Mouse (Mus musculus) stomach, adult 2 months (tissue): ENCODE measurements around the gene Spns1. TPM values are rescaled to one million over a fixed set of nuclear protein-coding genes. Genes with fewer than 3 reads are reported as not detected.

ENCODE experiments used
- polyA plus RNA-seq: library from polyadenylated mRNA; depleted of rRNA; stranded (reverse); fragments of >200 nt; gene quantifications from 2 replicates; pipeline ENCODE4 v1.2.3, GENCODE M21; 2012; rRNA removed

The Spns1 gene
- polyA plus RNA-seq, result 64.7 and 73.1 TPM in 2 replicates

DNA sequence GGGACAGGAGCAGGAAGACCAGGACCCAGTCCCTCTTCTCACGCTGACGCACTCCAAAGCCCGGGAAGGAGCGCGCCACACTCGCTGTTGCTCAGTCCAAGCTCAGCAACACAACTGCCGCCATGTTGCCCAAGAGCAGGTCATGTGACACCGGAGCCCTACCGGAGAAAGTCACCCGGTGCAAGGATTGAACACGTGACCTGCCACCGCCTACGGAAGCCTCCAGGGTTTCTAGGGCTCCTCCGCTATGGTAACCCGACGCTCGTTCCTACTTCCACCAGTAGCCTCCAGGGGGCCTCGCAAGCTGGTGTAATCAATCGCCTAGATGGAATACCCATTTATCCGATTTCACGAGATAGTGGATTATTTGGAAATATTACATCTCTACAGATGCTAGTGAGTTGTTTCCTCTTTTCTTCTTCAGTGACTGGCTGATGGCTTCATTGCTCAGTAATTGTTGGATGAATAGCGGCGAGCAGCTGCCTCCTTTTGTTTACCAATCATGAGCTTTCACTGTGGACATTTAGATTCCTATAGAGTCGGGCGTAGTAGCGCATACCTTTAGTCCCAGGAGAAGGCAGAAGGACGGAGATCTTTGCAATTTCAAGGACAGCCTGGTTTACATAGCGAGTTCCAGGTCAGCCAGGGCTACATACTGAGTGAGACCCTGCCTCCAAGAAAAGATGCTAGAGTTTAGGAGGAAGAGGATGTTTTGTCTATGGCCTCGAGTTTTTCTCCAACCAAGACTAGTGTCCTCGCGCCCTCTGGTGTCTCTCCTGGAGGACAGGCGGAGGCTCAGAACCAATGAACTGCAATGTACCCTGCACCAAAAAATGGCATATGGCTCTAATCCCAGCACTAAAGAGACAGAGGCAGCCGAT lies at the start of gene Spns1:
Gene Spns1, minus strand, starts transcription at position 173 of the 881 bp plus-strand sequence.

DNA sequence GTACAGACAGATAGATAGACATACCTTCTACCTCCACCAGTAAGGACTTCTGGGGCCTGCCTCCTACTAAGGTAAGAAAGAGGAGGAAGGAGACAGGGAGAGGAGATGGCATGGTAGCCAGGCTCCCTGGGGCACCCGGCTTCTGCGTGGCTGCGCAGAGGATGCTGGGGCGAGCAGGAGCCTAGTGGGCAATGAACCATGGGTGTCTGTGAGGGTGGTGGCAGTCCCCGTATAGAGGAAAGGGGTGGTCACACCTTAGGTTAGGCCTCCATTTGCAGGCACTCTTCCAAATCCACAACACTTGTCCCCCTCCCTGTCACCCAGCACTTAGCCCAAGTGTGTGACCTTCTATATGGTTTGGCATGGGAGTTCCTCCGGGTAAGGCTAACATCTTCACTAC lies 37.5 kb upstream of the Spns1 start, which contains the start of gene Cd19:
Gene Cd19, minus strand, starts transcription at position 165 of the 400 bp plus-strand sequence.

DNA sequence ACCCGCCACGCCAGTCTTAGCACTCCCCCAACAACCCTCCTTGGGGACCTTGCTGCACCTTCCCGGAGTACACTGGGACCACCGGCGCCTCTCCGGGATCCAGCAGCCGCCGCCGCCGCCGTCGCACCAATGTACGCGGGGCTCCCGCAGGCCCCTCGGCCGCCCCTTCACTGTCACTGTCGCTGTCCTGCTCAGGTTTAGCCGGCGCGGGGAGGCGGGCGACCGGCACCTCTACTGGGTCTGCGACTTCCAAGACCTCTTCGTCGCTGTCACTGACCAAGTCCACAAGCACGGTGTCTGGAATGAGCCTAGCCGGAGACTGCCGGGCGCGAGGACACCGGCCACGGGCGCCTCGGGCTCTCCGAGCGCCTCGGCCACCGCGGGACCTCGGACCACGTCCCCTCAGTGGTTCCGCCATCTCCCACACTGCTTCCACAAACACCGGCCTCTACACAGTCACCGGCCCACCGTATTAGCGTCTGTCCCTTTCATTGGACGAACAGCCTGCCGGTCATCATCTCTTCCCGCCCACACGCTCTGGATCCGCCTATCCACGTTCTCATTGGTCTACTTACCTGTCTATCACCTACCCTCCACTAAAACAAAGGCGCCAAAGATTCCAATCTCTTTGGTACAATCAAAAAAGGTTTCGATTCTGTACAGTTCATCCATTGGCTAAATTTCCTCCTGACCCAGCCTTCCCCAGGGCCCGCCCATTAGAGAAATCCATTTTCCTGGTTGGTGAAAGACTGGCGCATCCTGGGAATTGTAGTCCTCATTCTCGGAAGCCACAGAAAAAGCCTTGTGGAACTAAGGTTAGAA lies 19.3 kb upstream of the Spns1 start, which contains the start of gene Nfatc2ip:
Gene Nfatc2ip, minus strand, starts transcription at position 440 of the 822 bp plus-strand sequence.

DNA sequence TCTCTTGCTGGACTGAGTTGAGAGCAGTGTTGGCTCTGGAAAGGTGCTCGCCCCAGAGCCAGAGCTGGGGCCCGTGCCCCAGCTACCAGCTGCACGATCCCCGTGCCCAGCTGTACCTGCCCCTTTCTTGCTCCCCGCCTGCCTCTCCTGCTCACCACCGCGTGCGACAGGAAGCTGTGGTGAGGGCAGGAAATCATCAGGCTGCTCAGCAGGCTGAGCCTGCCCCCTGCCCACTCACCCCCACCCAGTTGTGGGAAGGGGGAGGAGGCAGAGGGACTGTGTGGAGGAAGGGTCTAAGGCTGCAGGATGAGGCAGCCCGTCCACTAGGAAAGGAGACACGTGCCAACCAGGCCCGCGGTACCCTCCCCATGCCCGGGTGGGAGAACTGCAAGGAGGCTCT lies 7.9 kb downstream of the Spns1 start, which contains the start of gene Lat:
Gene Lat, minus strand, starts transcription at position 178 of the 400 bp plus-strand sequence.

Other genes with a start within 250 kb of the Spns1 start
- 87.8 and 92.4 TPM in 2 replicates for gene Xpo6, start 176.9 kb downstream of the Spns1 start, polyA plus RNA-seq
- 5.1 and 6.9 TPM in 2 replicates for gene Sbk1, start 104.8 kb downstream of the Spns1 start, polyA plus RNA-seq
- 1.6 and 3.5 TPM in 2 replicates for gene Lat, start 7.9 kb downstream of the Spns1 start, polyA plus RNA-seq
- gene Nfatc2ip, start 19.3 kb upstream of the Spns1 start, polyA plus RNA-seq, result 1.9 and 2.5 TPM in 2 replicates
- gene Cd19, start 37.4 kb upstream of the Spns1 start, polyA plus RNA-seq, result 0.05 and 0.10 TPM in 2 replicates
- gene Rabep2, start 51.3 kb upstream of the Spns1 start, polyA plus RNA-seq, result 13.3 and 15.6 TPM in 2 replicates
- gene Atp2a1, start 85.7 kb upstream of the Spns1 start, polyA plus RNA-seq, result 49.4 and 66.2 TPM in 2 replicates
- 28.7 and 30.8 TPM in 2 replicates for gene Sh2b1, start 98.0 kb upstream of the Spns1 start, polyA plus RNA-seq
- 70.6 and 75.3 TPM in 2 replicates for gene Tufm, start 109.9 kb upstream of the Spns1 start, polyA plus RNA-seq
- 134 and 161 TPM in 2 replicates for gene Atxn2l, start 126.0 kb upstream of the Spns1 start, polyA plus RNA-seq
- gene Eif3c, start 189.0 kb upstream of the Spns1 start, polyA plus RNA-seq, result 57.5 and 61.4 TPM in 2 replicates
- gene Apobr, start 207.5 kb upstream of the Spns1 start, polyA plus RNA-seq, result 1.5 and 3.4 TPM in 2 replicates
- 36.6 and 38.8 TPM in 2 replicates for gene Cln3, start 208.4 kb upstream of the Spns1 start, polyA plus RNA-seq
- 0.12 TPM in 1 of 2 replicates, not detected in the other for gene Il27, start 217.5 kb upstream of the Spns1 start, polyA plus RNA-seq